Mouse (Mus musculus): Measurements from ENCODE around the gene Trnau1ap.
"Not testable (repeated sequence)": the region's sequence is repeated elsewhere in the genome, so short reads cannot be mapped to it uniquely, and the experiment has no call there.

Trnau1ap gene

DNA sequence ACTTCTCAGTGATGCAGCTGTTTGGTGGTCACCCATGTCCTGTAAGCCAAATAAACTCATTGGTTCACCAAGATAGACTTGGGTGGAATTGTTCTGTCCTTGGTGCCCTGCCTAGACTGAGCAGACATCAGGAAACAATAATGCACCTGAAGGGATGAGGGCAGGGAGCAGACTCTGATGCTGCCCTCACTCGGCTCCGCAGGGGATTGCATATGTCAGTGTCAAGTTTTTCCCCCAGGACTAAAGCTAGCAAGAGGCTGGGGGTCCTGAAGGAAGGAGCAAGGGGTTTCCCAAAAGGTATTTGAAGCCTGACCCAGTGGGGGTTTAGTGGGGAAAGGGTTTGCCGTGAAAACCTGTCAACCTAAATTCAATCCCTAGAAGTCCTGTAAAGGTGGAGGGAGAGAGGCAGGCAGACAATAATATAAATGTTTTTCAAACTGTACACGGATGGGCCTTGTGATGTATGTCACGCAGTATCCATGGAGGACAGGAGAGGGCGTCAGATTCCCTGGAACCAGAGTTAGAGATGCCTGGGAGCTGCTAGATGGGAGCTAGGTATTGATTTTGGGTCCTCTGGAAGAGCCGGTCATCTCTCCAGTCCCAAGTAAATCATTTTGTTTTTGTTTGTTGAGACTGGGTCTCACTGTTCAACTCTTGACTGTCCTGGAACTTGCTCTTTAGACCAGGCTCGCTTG is 33.5 kb downstream of the Trnau1ap start:
- no peak for DNase-seq

DNA sequence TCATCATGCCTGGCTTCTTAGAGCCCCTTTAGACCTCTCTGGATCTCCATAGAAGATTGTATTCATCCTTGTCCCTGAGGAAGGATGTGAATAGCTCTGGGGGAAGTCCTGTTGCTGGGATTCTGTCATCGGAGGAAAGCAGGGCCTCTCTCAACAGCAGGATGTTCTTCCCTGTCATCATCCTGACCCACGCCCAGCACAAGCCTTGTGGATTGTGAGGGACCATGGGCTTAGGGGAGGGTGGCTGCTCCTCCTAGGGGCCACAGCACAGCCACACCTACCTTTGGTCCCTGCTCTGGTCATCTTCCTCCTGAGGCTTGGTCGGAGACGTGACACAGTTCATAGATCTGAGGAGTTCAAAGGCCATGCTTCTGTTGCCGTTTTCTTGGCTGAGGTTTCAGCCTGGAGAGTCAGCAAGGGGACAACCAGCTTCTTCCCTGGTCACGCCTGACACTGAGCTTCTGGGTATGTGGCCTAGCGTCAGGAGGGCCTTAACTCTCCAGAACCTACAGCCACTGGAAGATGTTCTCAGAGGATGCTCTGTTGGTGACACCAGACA is 35.6 kb downstream of the Trnau1ap start:
- DNase-seq = peak; percentile 36

DNA sequence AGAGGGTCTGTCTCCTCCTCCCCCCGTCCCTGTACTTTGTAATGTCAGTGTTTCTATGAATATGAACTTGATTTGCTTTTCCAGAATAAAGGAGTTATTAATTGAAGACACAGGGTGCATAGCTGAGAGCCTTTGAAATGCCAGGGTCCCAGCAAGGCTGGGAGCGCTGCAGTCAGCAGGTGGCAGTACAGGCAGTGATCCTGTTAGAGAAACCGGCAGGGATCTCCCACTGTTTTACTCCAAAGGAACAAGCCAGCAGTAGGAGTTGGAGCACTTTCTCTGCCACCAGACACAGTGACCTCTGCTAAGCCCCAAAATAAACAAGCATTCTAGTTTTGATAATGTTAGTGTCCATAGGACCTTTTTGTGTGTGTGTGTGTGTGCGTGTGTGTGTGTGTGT is 36.4 kb downstream of the Trnau1ap start:
- peak; percentile 80 for DNase-seq

DNA sequence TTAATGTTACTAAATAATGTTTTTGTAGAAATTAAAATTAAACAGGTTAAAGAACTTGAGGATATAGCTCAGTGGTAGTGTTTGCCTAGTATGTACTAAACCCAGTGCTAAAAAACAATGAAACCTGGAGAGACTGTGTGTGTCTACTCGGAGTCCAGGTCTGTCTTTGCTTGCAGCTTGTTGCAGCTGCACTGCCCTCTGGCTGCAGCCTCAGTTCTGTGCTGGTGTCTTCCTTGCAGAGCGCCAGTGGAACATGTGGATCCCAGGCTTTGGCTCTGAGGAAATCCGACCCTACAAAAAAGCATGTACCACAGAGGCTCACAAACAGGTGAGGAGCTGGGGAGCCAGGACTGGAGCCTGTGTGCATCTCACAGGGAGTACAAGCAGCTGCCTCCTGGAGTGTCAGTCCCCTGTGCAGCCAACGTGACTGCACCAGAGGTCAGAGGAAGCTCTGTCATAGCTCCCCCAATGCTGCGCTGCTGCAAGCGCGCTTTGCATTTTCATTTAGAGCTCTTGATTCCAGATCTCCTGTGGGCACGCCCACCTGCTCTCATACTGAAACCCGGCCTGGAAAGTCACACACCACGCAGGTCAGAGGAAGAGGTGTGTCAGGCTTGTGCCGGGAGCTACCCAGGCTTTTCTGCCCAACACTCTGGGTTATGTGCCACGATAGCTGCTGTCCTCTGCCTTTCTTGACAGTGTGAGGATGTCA is 37.6 kb downstream of the Trnau1ap start:
- DNase-seq = no peak

DNA sequence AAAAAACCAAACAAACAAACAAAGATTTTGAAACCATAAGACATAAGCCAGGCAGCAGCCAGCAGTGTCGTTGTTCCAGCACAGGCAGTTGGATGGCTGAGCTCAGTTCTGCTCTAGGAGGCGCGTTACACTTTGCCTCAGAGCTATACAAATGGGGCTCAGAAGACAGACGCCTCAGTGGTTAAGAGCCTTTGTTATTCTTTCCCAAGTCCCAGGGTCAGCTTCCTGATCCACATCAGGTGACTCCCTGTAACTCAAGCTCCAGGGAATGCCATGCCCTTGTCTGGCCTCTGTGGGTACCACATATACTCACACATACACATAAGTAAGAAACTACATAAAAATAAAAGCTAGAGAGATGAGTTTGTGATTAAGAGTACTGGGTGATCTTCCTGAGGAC is 38.3 kb downstream of the Trnau1ap start:
- no peak for DNase-seq

DNA sequence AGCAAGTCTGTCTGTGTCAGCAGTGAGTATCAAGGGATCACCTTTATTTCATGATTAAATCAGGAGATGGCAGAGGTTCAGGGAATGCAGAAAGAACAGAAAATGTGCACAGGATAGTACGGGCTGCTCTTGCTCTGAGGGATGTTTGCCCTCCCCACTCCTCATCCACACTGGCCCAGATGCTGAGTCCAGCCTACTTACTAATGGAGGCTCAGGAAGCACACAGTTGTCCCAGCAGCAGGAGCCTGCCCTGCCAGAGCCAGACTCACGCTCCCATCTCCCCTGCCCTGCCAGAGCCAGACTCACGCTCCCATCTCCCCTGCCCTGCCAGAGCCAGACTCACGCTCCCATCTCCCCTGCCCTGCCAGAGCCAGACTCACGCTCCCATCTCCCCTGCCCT is 40.5 kb downstream of the Trnau1ap start:
- not testable (repeated sequence) for DNase-seq

DNA sequence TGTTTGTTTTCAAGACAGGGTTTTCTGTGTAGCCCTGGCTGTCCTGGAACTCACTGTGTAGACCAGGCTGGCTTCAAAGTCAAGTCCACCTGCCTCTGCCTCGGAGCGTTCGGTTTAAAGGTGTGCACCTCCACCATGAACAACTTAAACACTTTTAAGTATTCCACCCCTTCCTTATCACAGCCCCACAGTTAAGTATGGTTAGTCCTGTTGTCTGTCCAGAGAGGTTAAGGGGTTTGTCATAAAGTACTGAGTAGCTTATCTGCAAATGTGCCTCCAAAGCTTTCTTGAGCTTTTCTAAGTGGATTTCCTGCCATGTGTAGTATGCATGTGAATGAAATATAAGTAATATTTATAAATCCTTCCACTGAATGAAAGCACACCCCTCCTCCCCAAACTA is 53.4 kb downstream of the Trnau1ap start:
- DNase-seq = no peak

DNA sequence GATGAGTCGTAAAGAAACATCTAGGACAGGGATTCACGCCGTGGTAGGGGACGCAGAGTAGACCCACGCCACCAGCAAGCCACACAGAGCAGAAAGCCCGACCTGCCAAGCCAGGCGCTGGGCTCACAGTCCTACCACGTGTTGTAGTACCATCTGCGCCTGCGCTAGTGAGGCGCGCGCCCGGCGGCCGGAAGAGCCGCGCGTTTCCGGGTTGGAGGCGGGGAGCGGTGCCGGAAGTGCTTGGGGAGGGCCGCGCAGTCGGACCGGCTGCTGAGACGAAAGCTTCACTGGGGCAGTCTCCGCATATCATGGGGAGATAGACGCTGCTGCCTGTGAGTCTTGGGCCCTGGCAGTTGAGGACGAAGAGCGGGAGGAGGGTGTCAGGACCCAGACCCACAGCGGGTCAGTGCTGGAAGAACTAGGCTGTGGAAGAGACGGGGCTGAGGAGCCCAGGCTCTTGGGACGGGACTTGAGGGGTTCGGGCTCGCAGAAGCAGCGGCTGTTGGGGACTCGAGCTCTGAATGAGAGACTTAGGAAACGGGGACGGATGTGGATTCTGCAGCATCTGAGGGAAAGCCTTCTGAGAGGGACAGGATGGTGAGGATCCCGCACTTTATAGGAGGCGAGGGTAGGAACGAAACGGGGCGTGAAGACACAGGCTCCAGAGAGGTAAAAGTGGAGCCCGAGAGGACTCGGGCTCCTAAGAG is 55.0 kb downstream of the Trnau1ap start, which contains the start of gene Taf12:
TSS of gene Taf12 (plus strand) at position 220 of the 707 bp plus-strand sequence.
- peak; percentile 96 for DNase-seq

DNA sequence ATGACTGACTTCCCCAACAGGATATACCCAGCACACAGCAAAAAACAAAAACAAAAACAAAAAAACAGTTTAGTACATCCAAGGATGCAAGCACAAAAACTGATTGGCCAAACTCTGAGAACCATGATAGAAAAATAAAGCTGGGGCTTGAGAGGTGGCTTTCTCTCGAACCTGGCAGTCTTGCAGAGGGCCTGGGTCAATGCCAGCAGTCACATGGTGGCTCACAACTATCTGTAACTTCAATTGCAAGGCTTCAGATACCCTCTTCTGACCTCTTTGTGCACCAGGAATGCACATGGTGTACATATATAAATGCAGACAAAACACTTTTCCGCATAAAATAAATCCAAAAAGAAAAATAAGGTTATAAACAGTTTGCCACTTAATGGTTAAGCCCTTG is 56.2 kb downstream of the Trnau1ap start:
- no peak for DNase-seq

DNA sequence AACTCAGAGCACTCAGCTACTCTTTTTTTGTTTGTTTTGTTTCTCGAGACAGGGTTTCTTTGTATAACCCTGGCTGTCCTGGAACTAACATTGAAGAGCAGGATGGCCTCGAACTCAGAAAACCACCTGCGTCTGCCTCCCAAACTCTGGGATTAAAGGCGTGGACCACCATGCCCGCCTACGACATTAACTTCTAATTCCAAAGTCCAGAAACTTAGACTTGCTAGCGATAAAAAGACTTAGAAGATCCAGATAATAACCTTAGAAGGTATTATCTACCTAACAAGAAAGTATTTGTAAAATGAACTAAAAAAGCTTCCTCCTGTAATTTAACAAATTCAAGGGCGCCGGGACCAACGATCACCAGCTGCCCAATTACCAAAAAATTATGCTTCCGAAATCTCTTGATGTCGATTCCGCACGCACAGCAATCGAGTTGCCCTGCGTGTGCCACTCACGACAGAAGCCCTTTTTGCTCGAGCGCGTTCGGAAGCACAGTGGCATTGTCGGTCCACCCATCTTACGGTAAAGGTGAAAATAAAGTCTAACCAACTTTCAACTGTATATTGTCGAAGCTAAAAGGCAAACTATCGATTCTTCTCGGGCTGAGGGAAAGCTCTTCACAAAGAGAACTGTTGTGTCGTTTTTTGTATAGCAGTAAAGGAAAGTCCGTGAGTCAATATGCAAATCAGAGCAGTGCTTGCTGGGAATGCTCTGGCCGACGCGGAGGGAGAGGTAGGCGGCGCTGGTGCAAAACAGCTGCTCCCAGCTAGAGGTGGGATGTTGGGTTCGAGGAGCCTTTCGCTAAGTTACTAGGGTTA is 59.4 kb downstream of the Trnau1ap start:
- DNase-seq = peak; percentile 90

DNA sequence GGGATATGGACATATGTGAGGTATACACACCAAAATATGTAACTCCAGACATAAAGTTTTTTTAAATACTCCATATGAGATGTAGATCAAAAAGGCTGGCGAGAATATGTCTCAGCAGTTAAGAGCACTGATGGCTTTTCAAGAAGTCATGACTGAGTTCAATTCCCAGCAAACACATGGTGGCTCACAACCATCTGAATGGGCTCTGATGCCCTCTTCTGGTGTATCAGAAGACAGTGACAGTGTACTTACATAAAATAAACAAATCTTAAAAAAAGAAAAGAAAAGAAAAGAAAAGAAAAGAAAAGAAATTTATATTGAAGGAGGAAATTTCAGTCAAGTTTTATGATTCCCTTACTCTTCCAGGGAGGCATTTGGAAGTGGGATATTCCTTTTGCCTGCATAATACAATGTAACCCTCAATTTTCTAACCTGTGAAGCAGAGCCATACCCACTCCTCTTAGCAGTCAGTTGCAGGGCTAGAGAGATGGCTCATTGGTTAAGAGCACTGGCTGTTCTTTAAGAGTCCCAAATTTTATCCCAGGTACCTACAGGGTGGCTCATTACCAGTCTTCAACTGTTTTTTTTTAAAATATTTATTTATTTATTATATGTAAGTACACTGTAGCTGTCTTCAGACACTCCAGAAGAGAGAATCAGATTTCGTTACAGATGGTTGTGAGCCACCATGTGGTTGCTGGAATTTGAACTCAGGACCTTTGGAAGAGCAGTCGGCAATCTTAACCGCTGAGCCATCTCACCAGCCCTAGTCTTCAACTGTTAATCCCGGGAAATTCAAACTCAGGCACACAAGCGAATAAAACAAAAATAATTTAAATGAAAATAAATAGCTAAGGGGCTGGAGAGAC is 60.2 kb downstream of the Trnau1ap start:
- DNase-seq = no peak

DNA sequence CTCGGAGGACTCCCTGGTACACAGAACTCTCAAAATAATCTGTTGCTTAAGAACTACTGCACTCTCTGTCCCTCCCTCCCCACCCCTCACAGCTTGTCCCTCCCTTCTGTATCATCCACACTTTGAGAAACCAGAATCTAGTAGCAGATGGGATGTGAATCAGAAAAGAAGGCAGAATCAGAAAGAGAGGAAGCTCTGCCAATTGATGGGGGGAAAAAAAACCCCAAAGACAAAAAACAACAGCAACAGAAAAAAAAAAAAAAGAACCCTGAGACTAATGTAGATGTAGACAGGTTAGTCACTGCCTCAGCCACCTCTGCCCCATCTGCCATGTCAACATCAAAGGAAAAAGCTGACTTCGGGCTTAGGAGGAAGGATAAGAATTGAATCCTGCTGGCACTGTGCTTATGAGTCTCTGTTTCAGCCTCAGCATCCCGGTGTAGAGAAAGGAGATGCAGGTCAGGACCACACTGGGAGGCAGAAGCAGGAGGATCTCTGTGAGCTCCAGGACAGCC is 62.4 kb downstream of the Trnau1ap start:
- no peak for DNase-seq

DNA sequence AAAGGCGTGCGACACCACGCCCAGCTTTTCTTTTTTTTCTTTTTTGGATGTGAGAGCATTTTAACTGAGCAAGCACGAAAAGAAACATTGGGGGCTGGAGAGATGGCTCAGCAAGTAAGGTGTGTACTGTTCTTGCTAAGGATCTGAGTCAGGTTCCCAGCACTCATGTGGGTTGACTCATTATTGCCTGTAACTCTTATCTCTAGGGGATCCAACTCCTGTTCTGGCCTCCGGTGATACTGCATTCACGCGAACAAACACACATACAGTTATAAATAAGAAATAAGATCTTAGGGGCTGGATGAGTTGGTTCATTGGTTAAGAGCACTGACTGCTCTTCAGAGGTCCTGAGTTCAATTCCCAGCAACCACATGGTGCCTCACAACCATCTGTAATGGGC is 66.0 kb downstream of the Trnau1ap start:
- DNase-seq = no peak

DNA sequence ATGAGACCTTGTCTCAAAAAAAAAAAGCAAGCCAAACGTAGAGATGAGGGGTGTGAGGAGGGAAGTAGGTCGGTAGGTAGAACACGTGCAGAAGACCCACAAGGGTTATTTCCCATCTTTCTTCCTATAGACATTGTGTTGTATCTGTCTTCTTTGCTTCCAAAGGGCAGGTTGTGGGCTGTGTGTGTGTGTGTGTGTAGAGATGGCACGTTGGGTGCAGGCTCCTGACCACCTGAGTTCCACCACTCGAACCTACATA is 67.1 kb downstream of the Trnau1ap start:
- no peak for DNase-seq

Measured in kidney, postnatal 14 days (tissue).